Mouse (Mus musculus) adrenal gland, postnatal 25 days (tissue): ENCODE data around the gene Sgta. TPM values are rescaled to one million over a fixed set of nuclear protein-coding genes. Genes with fewer than 3 reads are reported as not detected.

Experiments used
- DNase-seq: peaks from one replicate; pipeline ENCODE4 v3.0.0; 2021; ENCODE audit warnings: mixed read lengths
- total RNA-seq: library from RNA; stranded (reverse); gene quantifications from 2 replicates; pipeline ENCODE4 v1.2.3, GENCODE M21; 2021

Gene Sgta
- total RNA-seq, 1 experiment from 2014 or later, result 198 TPM

- no peak for DNase-seq
Observed at GRCm38 (mm10) chr10:81019687-81020086, 40.3 kb downstream of the Sgta start.

GRCm38 (mm10) chr10:81018326-81018725 lies 41.7 kb downstream of the Sgta start:
- no peak for DNase-seq

- DNase-seq, result peak; percentile 79
Observed at GRCm38 (mm10) chr10:81016645-81017044, 43.3 kb downstream of the Sgta start.

- DNase-seq, result no peak
Observed at GRCm38 (mm10) chr10:81015666-81016065, 44.3 kb downstream of the Sgta start.

GRCm38 (mm10) chr10:81014393-81015384 lies 45.3 kb downstream of the Sgta start, which contains the start of gene Gng7:
TSS of gene Gng7 (minus strand) at chr10:81014945.
- peak; percentile 95 for DNase-seq

GRCm38 (mm10) chr10:81010851-81011250 lies 49.1 kb downstream of the Sgta start:
- no peak for DNase-seq

GRCm38 (mm10) chr10:81007240-81007639 lies 52.7 kb downstream of the Sgta start:
- DNase-seq, result no peak

- no peak for DNase-seq
Observed at GRCm38 (mm10) chr10:81006005-81006677, 53.8 kb downstream of the Sgta start.

- no peak for DNase-seq
Observed at GRCm38 (mm10) chr10:81001161-81001560, 58.8 kb downstream of the Sgta start.

GRCm38 (mm10) chr10:81000197-81001062 lies 59.6 kb downstream of the Sgta start:
- DNase-seq, result no peak

GRCm38 (mm10) chr10:80999362-81000196 lies 60.4 kb downstream of the Sgta start:
- DNase-seq, result peak; percentile 86

GRCm38 (mm10) chr10:80998778-80999177 lies 61.2 kb downstream of the Sgta start:
- DNase-seq, result peak; percentile 52

GRCm38 (mm10) chr10:80998021-80998420 lies 62.0 kb downstream of the Sgta start:
- DNase-seq, result no peak

GRCm38 (mm10) chr10:80997332-80997731 lies 62.6 kb downstream of the Sgta start:
- no peak for DNase-seq

- no peak for DNase-seq
Observed at GRCm38 (mm10) chr10:80996501-80996900, 63.5 kb downstream of the Sgta start.

- peak; percentile 84 for DNase-seq
Observed at GRCm38 (mm10) chr10:80995091-80995632, 64.8 kb downstream of the Sgta start.

- DNase-seq, result no peak
Observed at GRCm38 (mm10) chr10:80994621-80995020, 65.4 kb downstream of the Sgta start.
